7 mouse cellular contexts compared by ENCODE assay signal in genomic region chr13:97193420-97193819, GRCm38 (mm10). TPM values are rescaled to one million over a fixed set of nuclear protein-coding genes. Genes with fewer than 3 reads are reported as not detected.
DNase-seq lines count a peak whose midpoint lies in the region; ATAC-seq and TF ChIP-seq lines count a peak whose summit lies in the region.

No protein-coding gene starts in this region.

- H3K9me3 ChIP-seq in stomach, postnatal 0 days (ENCODE audit: control insufficient read depth, low read length) = no peaks in the 10 kb centered on the region

- no peaks in the 10 kb centered on the region for H3K27me3 ChIP-seq in stomach, postnatal 0 days (ENCODE audit: control insufficient read depth, insufficient read depth, low read length)

- no peak overlapping the region for H3K27ac ChIP-seq in stomach, postnatal 0 days (replicated peaks)

- 42% methylated on average over 7 of the region's 7 CpGs for WGBS in stomach, postnatal 0 days

- H3K4me3 ChIP-seq in stomach, postnatal 0 days (ENCODE audit: low read depth, low read length) = no peak overlapping the region

- DNase-seq in retina, postnatal 7 days (ENCODE audit: low read depth, low spot score) = peak; percentile 16
- DNase-seq in retina, embryonic 14.5 days (ENCODE audit: low spot score) = no peak
- peak; percentile 83 for DNase-seq in cerebellum, adult 9-10 months
- peak; percentile 86 to 87 for DNase-seq in heart, postnatal 10 days
- peak; percentile 43 to 79 for DNase-seq in left cerebral cortex, adult 9 months (ENCODE audit: low spot score in 2 of 2)
- peak; percentile 42 for DNase-seq in stomach, postnatal 0 days (ENCODE audit: low spot score)

- no peak for TF ChIP-seq CTCF in stomach, postnatal 0 days (IDR thresholded peaks at IDR 0.05; ENCODE audit: low read depth)

- no peaks in the 10 kb centered on the region for H3K36me3 ChIP-seq in stomach, postnatal 0 days (ENCODE audit: control insufficient read depth, insufficient read depth, low read length)

- no peak for ATAC-seq in stomach, postnatal 0 days (ENCODE audit: low FRiP score, low TSS enrichment)
- ATAC-seq in granulocyte monocyte progenitor cell, adult 5-6 weeks (replicated peaks; ENCODE audit: poor library complexity, severe bottlenecking) = no peak

- no peak overlapping the region for H3K4me2 ChIP-seq in stomach, postnatal 0 days (replicated peaks; ENCODE audit: low read depth)

- no peak overlapping the region for H3K9ac ChIP-seq in stomach, postnatal 0 days (ENCODE audit: low read length)

- no peaks in the 10 kb centered on the region for H3K4me1 ChIP-seq in stomach, postnatal 0 days (replicated peaks; ENCODE audit: control insufficient read depth, insufficient read depth)

- no peak for TF ChIP-seq EP300 in stomach, postnatal 0 days (optimal IDR thresholded peaks at IDR 0.05)

- intact Hi-C loops in heart, postnatal 10 days (cut with DNase I) = no loop called here

RNA-seq across cellular contexts. Expression of gene Hexb, which starts 4.7 kb away (rescaled TPM):
- 10 to 100 TPM; 24.3 to 29.8 TPM for total RNA-seq in heart, postnatal 10 days (2021)
- 27.0 and 28.7 TPM in 2 replicates for polyA plus RNA-seq in stomach, postnatal 0 days (2015; fragmentation: Nextera tagmentation; extraction: Ambion mirVana)
- total RNA-seq in granulocyte monocyte progenitor cell, adult 5-6 weeks (2014; fragmentation: Nextera tagmentation) = 27.7 and 33.3 TPM in 2 replicates
- total RNA-seq in granulocyte monocyte progenitor cell, adult 5-6 weeks (2017) = 31.8 and 32.1 TPM in 2 replicates

RNA-seq across cellular contexts. Expression of gene Enc1, which starts 47.5 kb away (rescaled TPM):
- total RNA-seq in heart, postnatal 10 days (2021) = 10 to 100 TPM; 11.8 to 16.2 TPM
- 3.3 and 3.5 TPM in 2 replicates for polyA plus RNA-seq in stomach, postnatal 0 days (2015; fragmentation: Nextera tagmentation; extraction: Ambion mirVana)
- total RNA-seq in granulocyte monocyte progenitor cell, adult 5-6 weeks (2014; fragmentation: Nextera tagmentation) = 1.3 and 3.8 TPM in 2 replicates
- total RNA-seq in granulocyte monocyte progenitor cell, adult 5-6 weeks (2017) = 2.4 and 2.5 TPM in 2 replicates

RNA-seq across cellular contexts. Expression of gene Gfm2, which starts 55.7 kb away (rescaled TPM):
- 10 to 100 TPM; 37.9 to 42.5 TPM for total RNA-seq in heart, postnatal 10 days (2021)
- 12.7 and 13.1 TPM in 2 replicates for polyA plus RNA-seq in stomach, postnatal 0 days (2015; fragmentation: Nextera tagmentation; extraction: Ambion mirVana)
- total RNA-seq in granulocyte monocyte progenitor cell, adult 5-6 weeks (2014; fragmentation: Nextera tagmentation) = 24.2 and 25.0 TPM in 2 replicates
- total RNA-seq in granulocyte monocyte progenitor cell, adult 5-6 weeks (2017) = 27.9 and 38.1 TPM in 2 replicates

RNA-seq across cellular contexts. Expression of gene Nsa2, which starts 55.7 kb away (rescaled TPM):
- 10 to 100 TPM; 62.7 to 65.3 TPM for total RNA-seq in heart, postnatal 10 days (2021)
- polyA plus RNA-seq in stomach, postnatal 0 days (2015; fragmentation: Nextera tagmentation; extraction: Ambion mirVana) = 51.3 and 52.9 TPM in 2 replicates
- total RNA-seq in granulocyte monocyte progenitor cell, adult 5-6 weeks (2014; fragmentation: Nextera tagmentation) = 192 and 208 TPM in 2 replicates
- total RNA-seq in granulocyte monocyte progenitor cell, adult 5-6 weeks (2017) = 335 and 341 TPM in 2 replicates
